Mouse (Mus musculus) E14TG2a.4 (cell line): ENCODE measurements around the gene Gm20388.

ENCODE experiments used
- CTCF ChIP-seq: conservative IDR thresholded peaks from 2 replicates; pipeline ENCODE4 v1.5.1; 2014; ENCODE audit warnings: low read length
- POU5F1 ChIP-seq: IDR thresholded peaks from 2 replicates; pipeline ENCODE4 v1.6.1; 2014; ENCODE audit warnings: low read length, borderline replicate concordance

- no peak for TF ChIP-seq CTCF
- no peak for TF ChIP-seq POU5F1
Observed at GRCm38 (mm10) chr8:120316707-120317106, 406.1 kb downstream of the Gm20388 start.
